Mouse (Mus musculus): ENCODE data around the gene Srebf1. TPM values are rescaled to one million over a fixed set of nuclear protein-coding genes. Genes with fewer than 3 reads are reported as not detected.
A peak's percentile ranks its signal among the peaks of the same experiment; 100 is the strongest.

Gene Srebf1
- polyA plus RNA-seq, 1 experiment from 2014 or later: 81.5 TPM

DNA sequence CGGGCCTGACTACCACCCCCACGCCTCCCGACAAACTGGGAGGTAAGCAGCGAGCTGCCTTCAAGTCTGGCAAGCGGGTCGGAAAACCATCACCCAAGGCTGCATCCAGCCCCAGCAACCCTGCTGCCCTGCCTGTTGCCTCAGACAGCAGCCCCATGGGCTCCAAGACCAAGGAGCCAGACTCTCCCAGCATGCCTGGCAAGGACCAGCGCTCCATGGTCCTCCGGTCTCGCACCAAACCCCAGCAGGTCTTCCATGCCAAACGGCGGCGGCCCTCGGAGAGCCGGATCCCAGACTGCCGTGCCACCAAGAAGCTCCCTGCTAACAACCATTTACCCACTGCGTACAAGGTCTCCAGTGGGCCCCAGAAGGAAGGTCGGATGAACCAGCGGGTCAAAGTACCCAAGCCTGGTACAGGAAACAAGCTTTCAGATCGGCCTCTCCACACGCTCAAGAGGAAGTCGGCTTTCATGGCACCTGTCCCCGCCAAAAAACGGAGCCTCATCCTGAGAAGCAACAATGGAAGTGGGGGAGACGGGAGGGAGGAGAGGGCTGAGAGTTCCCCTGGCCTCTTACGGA, 34.0 kb downstream of the Srebf1 start:
- Histone ChIP-seq H3K4me2 (no peak overlapping the region), H3K9ac (no peak overlapping the region), H3K9me3 (no peaks in the 10 kb centered on the region), H3K4me1 (peaks cover 30% of the 10 kb centered on the region), H3K4me3 (replicated peaks) (no peak overlapping the region), H3K36me3 (peaks cover 66% of the 10 kb centered on the region), H3K27me3 (replicated peaks) (no peaks in the 10 kb centered on the region), H3K27ac (no peak overlapping the region)
- 89% methylated on average over 25 of the region's 25 CpGs for WGBS
- no peak for ATAC-seq (ENCODE audit: insufficient read depth, low FRiP score, low read depth)

DNA sequence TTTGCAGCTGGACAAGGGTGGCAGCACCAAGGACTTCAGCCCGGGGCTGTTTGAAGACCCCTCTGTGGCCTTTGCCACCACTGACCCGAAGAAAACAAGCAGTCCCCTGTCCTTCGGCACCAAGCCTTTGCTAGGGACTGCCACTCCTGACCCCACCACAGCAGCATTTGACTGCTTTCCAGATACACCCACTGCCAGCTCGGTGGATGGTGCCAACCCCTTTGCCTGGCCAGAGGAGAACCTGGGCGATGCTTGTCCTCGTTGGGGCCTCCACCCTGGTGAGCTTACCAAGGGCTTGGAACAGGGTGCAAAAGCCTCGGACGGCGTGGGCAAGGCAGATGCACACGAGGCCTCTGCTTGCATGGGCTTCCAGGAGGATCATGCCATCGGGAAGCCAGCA, 35.3 kb downstream of the Srebf1 start:
- H3K27me3 ChIP-seq (replicated peaks): no peaks in the 10 kb centered on the region
- peaks cover 41% of the 10 kb centered on the region for H3K4me1 ChIP-seq
- 88% methylated on average over 11 of the region's 11 CpGs for WGBS
- ATAC-seq (ENCODE audit: insufficient read depth, low FRiP score, low read depth): no peak
- no peak overlapping the region for H3K4me3 ChIP-seq (replicated peaks)
- no peak overlapping the region for H3K4me2 ChIP-seq
- peaks cover 61% of the 10 kb centered on the region for H3K36me3 ChIP-seq
- no peaks in the 10 kb centered on the region for H3K9me3 ChIP-seq
- H3K27ac ChIP-seq: no peak overlapping the region
- no peak overlapping the region for H3K9ac ChIP-seq

GRCm38 (mm10) chr11:60185396-60186231, 36.8 kb downstream of the Srebf1 start:
- Histone ChIP-seq H3K4me3 (replicated peaks) (no peak overlapping the region), H3K9me3 (no peaks in the 10 kb centered on the region), H3K9ac (no peak overlapping the region), H3K4me2 (no peak overlapping the region), H3K27me3 (replicated peaks) (no peaks in the 10 kb centered on the region), H3K4me1 (peaks cover 55% of the 10 kb centered on the region), H3K27ac (0 out of 2 replicates have a peak overlapping the region, but pooled peaks have one; percentile 26), H3K36me3 (peaks cover 49% of the 10 kb centered on the region)
- no peak for ATAC-seq (ENCODE audit: insufficient read depth, low FRiP score, low read depth)
- 67% methylated on average over 20 of the region's 20 CpGs for WGBS

- peak overlapping the region; percentile 28; the same call in 1 of the 2 replicates for H3K27ac ChIP-seq
- no peak overlapping the region for H3K4me2 ChIP-seq
- peaks cover 63% of the 10 kb centered on the region for H3K4me1 ChIP-seq
- H3K4me3 ChIP-seq (replicated peaks): no peak overlapping the region
- no peak; the same call in 1 of the 2 replicates for ATAC-seq (ENCODE audit: insufficient read depth, low FRiP score, low read depth)
- H3K27me3 ChIP-seq (replicated peaks): no peaks in the 10 kb centered on the region
- H3K9ac ChIP-seq: no peak overlapping the region
- WGBS: 44% methylated on average over 22 of the region's 22 CpGs
- H3K36me3 ChIP-seq: peaks cover 40% of the 10 kb centered on the region
- no peaks in the 10 kb centered on the region for H3K9me3 ChIP-seq
Measured at GRCm38 (mm10) chr11:60184346-60185325, 37.7 kb downstream of the Srebf1 start.

DNA sequence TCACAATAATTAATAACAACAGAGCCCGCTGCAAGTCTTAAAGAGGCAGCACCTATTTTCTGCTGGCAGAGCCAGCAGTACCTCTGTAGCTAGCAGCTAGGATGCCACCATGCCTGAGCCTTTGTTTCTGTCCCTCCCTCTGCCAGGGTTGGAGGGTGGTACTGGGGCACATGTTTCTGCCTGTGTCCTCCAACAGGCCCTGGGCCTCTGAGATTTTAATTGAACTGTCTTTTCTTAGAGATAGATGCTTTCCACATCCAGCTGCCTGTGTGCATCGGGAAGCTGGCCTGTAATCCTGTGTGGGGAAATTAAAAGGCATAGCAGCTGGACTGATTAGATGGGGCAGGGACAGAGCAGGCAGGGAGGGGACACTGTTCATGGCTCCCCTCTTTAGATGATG, 39.6 kb downstream of the Srebf1 start:
- Histone ChIP-seq H3K4me2 (no peak overlapping the region), H3K9me3 (no peaks in the 10 kb centered on the region), H3K27me3 (replicated peaks) (no peaks in the 10 kb centered on the region), H3K9ac (no peak overlapping the region), H3K4me3 (replicated peaks) (no peak overlapping the region), H3K4me1 (peaks cover 78% of the 10 kb centered on the region), H3K27ac (no peak overlapping the region; the same call in 1 of the 2 replicates), H3K36me3 (peaks cover 25% of the 10 kb centered on the region)
- ATAC-seq (ENCODE audit: insufficient read depth, low FRiP score, low read depth): no peak
- 49% methylated on average over 2 of the region's 2 CpGs for WGBS

GRCm38 (mm10) chr11:60182116-60182670, 40.2 kb downstream of the Srebf1 start:
- no peaks in the 10 kb centered on the region for H3K9me3 ChIP-seq
- ATAC-seq (ENCODE audit: insufficient read depth, low FRiP score, low read depth): no peak
- H3K27ac ChIP-seq: 0 out of 2 replicates have a peak overlapping the region, but pooled peaks have one; percentile 46
- no peaks in the 10 kb centered on the region for H3K27me3 ChIP-seq (replicated peaks)
- 78% methylated on average over 12 of the region's 12 CpGs for WGBS
- H3K9ac ChIP-seq: no peak overlapping the region; the same call in 1 of the 2 replicates
- H3K4me2 ChIP-seq: no peak overlapping the region
- H3K4me1 ChIP-seq: peaks cover 84% of the 10 kb centered on the region
- H3K36me3 ChIP-seq: peaks cover 19% of the 10 kb centered on the region; the same call in 1 of the 2 replicates
- no peak overlapping the region for H3K4me3 ChIP-seq (replicated peaks)

- Histone ChIP-seq H3K9me3 (no peaks in the 10 kb centered on the region), H3K36me3 (no peaks in the 10 kb centered on the region), H3K4me1 (peaks cover 89% of the 10 kb centered on the region), H3K9ac (no peak overlapping the region), H3K4me2 (no peak overlapping the region), H3K27me3 (replicated peaks) (no peaks in the 10 kb centered on the region), H3K27ac (peak overlapping the region; percentile 89), H3K4me3 (replicated peaks) (no peak overlapping the region)
- no peak for ATAC-seq (ENCODE audit: insufficient read depth, low FRiP score, low read depth)
Measured at GRCm38 (mm10) chr11:60178506-60178905, 43.9 kb downstream of the Srebf1 start.

DNA sequence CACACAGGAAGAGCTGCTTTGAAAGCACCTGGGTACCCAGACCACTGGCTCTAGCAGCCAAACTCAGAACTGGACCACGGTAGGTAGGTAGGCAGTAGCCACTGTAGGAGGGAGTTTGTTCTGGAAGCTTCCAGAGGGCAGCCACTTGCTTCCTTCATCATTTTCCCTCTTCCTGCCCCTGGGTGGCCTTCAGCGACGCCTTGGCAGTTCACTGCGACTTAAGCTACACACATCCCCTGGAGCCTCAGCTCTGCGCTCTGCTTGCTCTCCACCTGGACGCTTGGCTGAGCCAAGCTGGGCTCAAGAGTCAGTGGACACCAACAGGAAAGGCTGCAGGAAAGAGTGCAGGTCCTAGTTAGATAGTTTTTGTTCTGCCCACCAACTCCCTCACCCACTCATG, 44.4 kb downstream of the Srebf1 start:
- Histone ChIP-seq H3K4me1 (peaks cover 90% of the 10 kb centered on the region), H3K36me3 (no peaks in the 10 kb centered on the region), H3K27me3 (replicated peaks) (no peaks in the 10 kb centered on the region), H3K27ac (peak overlapping the region; percentile 89), H3K9me3 (no peaks in the 10 kb centered on the region), H3K4me3 (replicated peaks) (no peak overlapping the region), H3K9ac (no peak overlapping the region), H3K4me2 (peak overlapping the region; percentile 100; the same call in 1 of the 2 replicates)
- WGBS: 48% methylated on average over 6 of the region's 6 CpGs
- no peak for ATAC-seq (ENCODE audit: insufficient read depth, low FRiP score, low read depth)

GRCm38 (mm10) chr11:60176975-60177657, 45.3 kb downstream of the Srebf1 start:
- peak overlapping the region; percentile 89 for H3K27ac ChIP-seq
- WGBS: 2% methylated on average over 42 of the region's 42 CpGs
- H3K9ac ChIP-seq: 0 out of 2 replicates have a peak overlapping the region, but pooled peaks have one; percentile 34
- no peak for ATAC-seq (ENCODE audit: insufficient read depth, low FRiP score, low read depth)
- peak overlapping the region; percentile 100 for H3K4me2 ChIP-seq
- no peaks in the 10 kb centered on the region for H3K9me3 ChIP-seq
- no peaks in the 10 kb centered on the region for H3K27me3 ChIP-seq (replicated peaks)
- H3K36me3 ChIP-seq: no peaks in the 10 kb centered on the region
- H3K4me1 ChIP-seq: peaks cover 90% of the 10 kb centered on the region
- H3K4me3 ChIP-seq (replicated peaks): peak overlapping the region; percentile 63

DNA sequence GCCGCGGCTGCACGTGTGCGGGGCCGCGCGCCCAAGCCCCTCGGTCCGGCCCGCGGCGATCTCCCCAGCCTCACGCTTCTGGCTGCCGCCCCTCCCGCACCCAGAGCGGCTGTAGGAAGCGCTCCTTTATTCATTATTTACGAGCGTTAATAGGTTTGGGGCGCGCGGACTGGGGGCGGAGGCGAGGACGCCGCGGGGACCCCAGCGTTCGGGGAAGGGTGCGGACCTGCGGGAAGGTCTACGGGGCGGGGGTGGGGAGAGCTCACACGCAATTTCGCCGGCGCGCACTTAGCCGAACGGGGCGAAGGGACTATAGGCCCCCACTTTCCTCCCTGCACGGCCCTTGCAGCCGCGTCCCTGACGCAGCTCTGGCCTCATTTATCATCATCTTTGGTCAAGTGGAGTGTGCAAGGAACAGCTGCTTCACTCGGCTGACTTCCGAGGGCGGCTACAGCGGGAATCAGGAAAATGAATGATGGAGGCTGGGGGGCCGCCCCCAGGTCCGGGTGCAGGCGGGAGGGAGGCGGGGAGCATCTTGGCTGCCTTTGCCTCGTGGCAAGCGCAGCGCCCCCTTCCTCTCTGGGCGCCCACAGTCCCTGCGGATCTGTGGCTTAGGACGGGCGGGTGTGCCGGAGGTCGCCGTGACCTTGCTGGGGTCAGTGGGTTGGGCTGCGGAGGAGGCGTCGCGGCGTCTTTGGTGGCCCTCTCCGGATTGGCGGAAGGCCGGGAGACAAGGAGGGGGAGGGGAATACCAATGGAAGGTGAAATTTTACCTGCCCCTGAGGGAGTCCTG, 46.0 kb downstream of the Srebf1 start:
- ATAC-seq (ENCODE audit: insufficient read depth, low FRiP score, low read depth): peak; percentile 56; the same call in 1 of the 2 replicates
- H3K36me3 ChIP-seq: no peaks in the 10 kb centered on the region
- peak overlapping the region; percentile 89 for H3K27ac ChIP-seq
- peak overlapping the region; percentile 52 for H3K9ac ChIP-seq
- under 1% methylated on average over 71 of the region's 71 CpGs for WGBS
- no peaks in the 10 kb centered on the region for H3K27me3 ChIP-seq (replicated peaks)
- H3K4me2 ChIP-seq: peak overlapping the region; percentile 100
- no peaks in the 10 kb centered on the region for H3K9me3 ChIP-seq
- peak overlapping the region; percentile 63 for H3K4me3 ChIP-seq (replicated peaks)
- peaks cover 87% of the 10 kb centered on the region for H3K4me1 ChIP-seq

All from stomach, embryonic 15.5 days (tissue).